In genomic region chr17:27568228-27568627, GRCm38 (mm10) we compare ENCODE assay signal across 20 mouse cellular contexts. TPM values are rescaled to one million over a fixed set of nuclear protein-coding genes. Genes with fewer than 3 reads are reported as not detected.
DNase-seq lines count a peak whose midpoint lies in the region; ATAC-seq and TF ChIP-seq lines count a peak whose summit lies in the region.
"Had no signal": no experiment of that assay in that cellular context is flagged by ENCODE, and none has a peak within 500 bp of the region (broad histone marks: within the 10 kb centered on the region; RNA-seq: fewer than 3 reads in every experiment).

No protein-coding gene starts in this region.

- DNase-seq in cerebellum, adult 11-12 months: peak; percentile 61
- no peak for DNase-seq in cerebellum, adult 11 months
- DNase-seq in cerebellum, adult 9-10 months: peak; percentile 75
- no peak for DNase-seq in cerebellum, adult 9-11 months
- no peak for DNase-seq in heart, adult 2 months
- DNase-seq in layer of hippocampus, adult 9-11 months: no peak
- DNase-seq: adrenal gland, adult 8-10 months; adrenal gland, postnatal 25 days; embryo, embryonic 11 days had no signal

- TF ChIP-seq EP300 in heart, adult 2 months (IDR thresholded peaks at IDR 0.05; ENCODE audit: insufficient read depth, low read depth, low read length): no peak

- TF ChIP-seq CTCF in heart, adult 2 months (IDR thresholded peaks at IDR 0.05): no peak
- no peak for TF ChIP-seq CTCF in bone marrow, adult 2 months (IDR thresholded peaks at IDR 0.05; ENCODE audit: control insufficient read depth, insufficient read depth, low read length)

- intact Hi-C loops in heart, adult 2 months (cut with DNase I): no loop called here

- H3K36me3 ChIP-seq in heart, embryonic 13.5 days: peaks cover 17% of the 10 kb centered on the region
- no peaks in the 10 kb centered on the region for H3K36me3 ChIP-seq in heart, adult 2 months (ENCODE audit: control insufficient read depth, insufficient read depth, low read length)

- H3K9me3 ChIP-seq in heart, embryonic 13.5 days: no peaks in the 10 kb centered on the region
- H3K9me3 ChIP-seq: embryonic facial prominence, embryonic 13.5 days; embryonic facial prominence, embryonic 15.5 days; forebrain, embryonic 10.5 days; forebrain, embryonic 12.5 days had no signal

- no peak overlapping the region for H3K27ac ChIP-seq in heart, embryonic 13.5 days (replicated peaks)
- no peak overlapping the region for H3K27ac ChIP-seq in heart, adult 2 months
- H3K27ac ChIP-seq in bone marrow, adult 2 months (ENCODE audit: control insufficient read depth, insufficient read depth, low read depth, low read length, poor library complexity): peak overlapping the region; percentile 13; the same call in 1 of the 2 replicates
- H3K27ac ChIP-seq: embryonic facial prominence, embryonic 13.5 days; embryonic facial prominence, embryonic 15.5 days; forebrain, embryonic 10.5 days; forebrain, embryonic 12.5 days had no signal

- no peaks in the 10 kb centered on the region for H3K79me2 ChIP-seq in heart, adult 2 months (replicated peaks; ENCODE audit: control insufficient read depth, insufficient read depth, low read length)

- no peak for TF ChIP-seq POLR2A in heart, adult 2 months (IDR thresholded peaks at IDR 0.05; ENCODE audit: insufficient read depth, low read depth, low read length)
- TF ChIP-seq POLR2A in bone marrow, adult 2 months (IDR thresholded peaks at IDR 0.05; ENCODE audit: borderline replicate concordance, control insufficient read depth, low read depth, low read length): no peak

- no peak overlapping the region for H3K4me3 ChIP-seq in heart, embryonic 13.5 days
- no peak overlapping the region for H3K4me3 ChIP-seq in heart, adult 2 months
- H3K4me3 ChIP-seq in bone marrow, adult 2 months (replicated peaks; ENCODE audit: control insufficient read depth, low read depth, low read length): no peak overlapping the region
- H3K4me3 ChIP-seq: embryonic facial prominence, embryonic 13.5 days; embryonic facial prominence, embryonic 15.5 days; erythroblast, embryonic 14.5 days; forebrain, embryonic 10.5 days; forebrain, embryonic 12.5 days had no signal

- H3K9ac ChIP-seq in heart, embryonic 13.5 days: 0 out of 2 replicates have a peak overlapping the region, but pooled peaks have one; percentile 19
- no peak overlapping the region for H3K9ac ChIP-seq in heart, adult 2 months (ENCODE audit: low read depth, low read length)
- H3K9ac ChIP-seq: embryonic facial prominence, embryonic 13.5 days; embryonic facial prominence, embryonic 15.5 days; forebrain, embryonic 12.5 days had no signal

- peaks cover 35% of the 10 kb centered on the region for H3K4me1 ChIP-seq in heart, embryonic 13.5 days
- H3K4me1 ChIP-seq in heart, adult 2 months (ENCODE audit: control insufficient read depth, insufficient read depth, low read length): peaks cover 2% of the 10 kb centered on the region; the same call in 1 of the 2 replicates
- peaks cover 11% of the 10 kb centered on the region for H3K4me1 ChIP-seq in bone marrow, adult 2 months (ENCODE audit: control insufficient read depth, insufficient read depth, low read length)

- 87% methylated on average over 5 of the region's 5 CpGs for WGBS in heart, embryonic 13.5 days
- 81% methylated on average over 5 of the region's 5 CpGs for WGBS in heart, adult 2 months
- WGBS in bone marrow, adult 2 months: 84% methylated on average over 5 of the region's 5 CpGs

- H3K4me2 ChIP-seq in heart, embryonic 13.5 days: no peak overlapping the region
- H3K4me2 ChIP-seq: embryonic facial prominence, embryonic 13.5 days; embryonic facial prominence, embryonic 15.5 days; forebrain, embryonic 12.5 days had no signal

- no peak for ATAC-seq in heart, embryonic 13.5 days (ENCODE audit: extremely low read depth, insufficient number of reproducible peaks, low FRiP score, low TSS enrichment)
- ATAC-seq: forebrain, embryonic 14.5 days; forebrain, embryonic 16.5 days had no signal

- H3K27me3 ChIP-seq in heart, embryonic 13.5 days (replicated peaks): no peaks in the 10 kb centered on the region
- H3K27me3 ChIP-seq in heart, adult 2 months (ENCODE audit: control insufficient read depth, insufficient read depth, low read length): no peaks in the 10 kb centered on the region
- H3K27me3 ChIP-seq: embryonic facial prominence, embryonic 13.5 days; embryonic facial prominence, embryonic 15.5 days had no signal

RNA-seq across cellular contexts. Expression of gene AI413582, which starts 2.7 kb away (rescaled TPM):
- 16.0 and 18.3 TPM in 2 replicates for polyA plus RNA-seq in heart, embryonic 13.5 days (2015; fragmentation: Nextera tagmentation; extraction: Ambion mirVana)
- 1 to 10 TPM; 9.1 TPM for total RNA-seq in heart, adult 2 months (2021)
- 14.1 and 22.4 TPM in 2 replicates for polyA plus RNA-seq in heart, adult 2 months (2012; rRNA removed)
- 17.7 and 22.0 TPM in 2 replicates for polyA plus RNA-seq in bone marrow, adult 2 months (2011; ENCODE audit: insufficient read depth, insufficient read length, low replicate concordance, missing spikeins)

RNA-seq across cellular contexts. Expression of gene Hmga1, which starts 11.9 kb away (rescaled TPM):
- polyA plus RNA-seq in heart, embryonic 13.5 days (2015; fragmentation: Nextera tagmentation; extraction: Ambion mirVana): 153 and 160 TPM in 2 replicates
- 10 to 100 TPM; 47.5 to 48.2 TPM for total RNA-seq in heart, adult 2 months (2021)
- 73.8 and 78.0 TPM in 2 replicates for polyA plus RNA-seq in heart, adult 2 months (2012; rRNA removed)
- polyA plus RNA-seq in bone marrow, adult 2 months (2011; ENCODE audit: insufficient read depth, insufficient read length, low replicate concordance, missing spikeins): 38.0 and 99.4 TPM in 2 replicates

RNA-seq across cellular contexts. Expression of gene Grm4, which starts 47.0 kb away (rescaled TPM):
- 0.03 and 0.08 TPM in 2 replicates for polyA plus RNA-seq in heart, embryonic 13.5 days (2015; fragmentation: Nextera tagmentation; extraction: Ambion mirVana)
- total RNA-seq in heart, adult 2 months (2021): under 1 TPM; 0.13 to 0.16 TPM
- polyA plus RNA-seq in heart, adult 2 months (2012; rRNA removed): 0.47 and 0.53 TPM in 2 replicates
- polyA plus RNA-seq in bone marrow, adult 2 months (2011; ENCODE audit: insufficient read depth, insufficient read length, low replicate concordance, missing spikeins): not detected in 2 replicates
- total RNA-seq: MEL had no signal
- polyA plus RNA-seq: C2C12; erythroblast, embryonic 14.5 days had no signal

RNA-seq across cellular contexts. Expression of gene Nudt3, which starts 55.1 kb away (rescaled TPM):
- polyA plus RNA-seq in heart, embryonic 13.5 days (2015; fragmentation: Nextera tagmentation; extraction: Ambion mirVana): 98.8 and 108 TPM in 2 replicates
- total RNA-seq in heart, adult 2 months (2021): 100 to 1,000 TPM; 330 to 346 TPM
- polyA plus RNA-seq in heart, adult 2 months (2012; rRNA removed): 143 and 189 TPM in 2 replicates
- 84.4 and 97.1 TPM in 2 replicates for polyA plus RNA-seq in bone marrow, adult 2 months (2011; ENCODE audit: insufficient read depth, insufficient read length, low replicate concordance, missing spikeins)

Comparison
In these comparisons a context has a peak if more than half of its experiments do, and no peak if none do; other contexts are left out.
1. DNase-seq: peak in cerebellum, adult 11-12 months (single experiment) and cerebellum, adult 9-10 months (single experiment); none in cerebellum, adult 11 months (single experiment), cerebellum, adult 9-11 months (single experiment), heart, adult 2 months (0 of 2) and layer of hippocampus, adult 9-11 months (single experiment).